Mouse (Mus musculus): ENCODE data around the gene 4930415O20Rik. TPM values are rescaled to one million over a fixed set of nuclear protein-coding genes. Genes with fewer than 3 reads are reported as not detected.
"Not testable (repeated sequence)": the region's sequence is repeated elsewhere in the genome, so short reads cannot be mapped to it uniquely, and the experiment has no call there.

The 4930415O20Rik gene
- polyA plus RNA-seq, 1 experiment from 2014 or later: not detected

- Histone ChIP-seq H3K9me3 (ENCODE audit: control insufficient read depth, low read length) (no peaks in the 10 kb centered on the region), H3K4me2 (replicated peaks) (no peak overlapping the region), H3K27me3 (ENCODE audit: control insufficient read depth, insufficient read depth, low read length) (no peaks in the 10 kb centered on the region), H3K27ac (no peak overlapping the region), H3K4me3 (replicated peaks; ENCODE audit: low read length) (no peak overlapping the region), H3K9ac (no peak overlapping the region), H3K4me1 (replicated peaks; ENCODE audit: control insufficient read depth, insufficient read depth, low read length) (no peaks in the 10 kb centered on the region), H3K36me3 (replicated peaks; ENCODE audit: control insufficient read depth, insufficient read depth) (0 out of 2 replicates have a peak, but pooled peaks cover 2% of the 10 kb centered on the region)
- no peak for ATAC-seq (ENCODE audit: low FRiP score)
- DNase-seq (ENCODE audit: low spot score): no peak
- WGBS: 82% methylated on average over 8 of the region's 8 CpGs
Measured at GRCm38 (mm10) chr15:98582996-98583395, 12.2 kb downstream of the 4930415O20Rik start.

DNA sequence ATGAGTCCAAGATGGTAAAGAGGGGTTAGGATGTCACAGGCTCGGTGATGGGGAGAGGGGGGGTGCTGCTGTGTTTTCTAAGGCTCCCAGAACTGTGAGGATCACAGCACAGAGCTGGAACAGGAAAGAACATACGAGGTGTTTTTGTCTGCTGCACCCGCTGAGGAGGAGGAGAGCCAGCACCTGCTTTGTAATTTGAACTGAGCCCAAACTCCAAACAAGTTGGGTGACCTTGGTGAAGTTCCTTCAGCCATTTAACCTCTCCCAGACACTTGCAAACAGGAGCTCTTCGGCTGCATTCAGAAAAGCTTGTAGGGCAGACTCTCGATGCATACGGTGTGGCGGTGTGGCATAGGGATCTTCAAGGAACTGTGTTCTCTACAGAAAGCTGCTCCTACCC is 14.6 kb downstream of the 4930415O20Rik start:
- Histone ChIP-seq H3K9me3 (ENCODE audit: control insufficient read depth, low read length) (no peaks in the 10 kb centered on the region), H3K27ac (no peak overlapping the region), H3K4me3 (replicated peaks; ENCODE audit: low read length) (no peak overlapping the region), H3K36me3 (replicated peaks; ENCODE audit: control insufficient read depth, insufficient read depth) (peaks cover 23% of the 10 kb centered on the region), H3K4me2 (replicated peaks) (no peak overlapping the region), H3K27me3 (ENCODE audit: control insufficient read depth, insufficient read depth, low read length) (no peaks in the 10 kb centered on the region), H3K9ac (no peak overlapping the region), H3K4me1 (replicated peaks; ENCODE audit: control insufficient read depth, insufficient read depth, low read length) (no peaks in the 10 kb centered on the region)
- DNase-seq (ENCODE audit: low spot score) (no peak), ATAC-seq (ENCODE audit: low FRiP score) (no peak)
- 41% methylated on average over 7 of the region's 7 CpGs for WGBS

GRCm38 (mm10) chr15:98586141-98586540 is 15.3 kb downstream of the 4930415O20Rik start:
- peaks cover 30% of the 10 kb centered on the region for H3K36me3 ChIP-seq (replicated peaks; ENCODE audit: control insufficient read depth, insufficient read depth)
- ATAC-seq (ENCODE audit: low FRiP score); H3K4me2 ChIP-seq (replicated peaks); DNase-seq (ENCODE audit: low spot score); H3K9ac ChIP-seq; H3K9me3 ChIP-seq (ENCODE audit: control insufficient read depth, low read length); H3K4me3 ChIP-seq (replicated peaks; ENCODE audit: low read length); H3K27ac ChIP-seq; H3K4me1 ChIP-seq (replicated peaks; ENCODE audit: control insufficient read depth, insufficient read depth, low read length); H3K27me3 ChIP-seq (ENCODE audit: control insufficient read depth, insufficient read depth, low read length): not testable (repeated sequence)
- 84% methylated on average over 9 of the region's 9 CpGs for WGBS

GRCm38 (mm10) chr15:98587751-98588150 is 16.9 kb downstream of the 4930415O20Rik start:
- 92% methylated on average over 11 of the region's 11 CpGs for WGBS
- peaks cover 46% of the 10 kb centered on the region for H3K36me3 ChIP-seq (replicated peaks; ENCODE audit: control insufficient read depth, insufficient read depth)
- no peak for ATAC-seq (ENCODE audit: low FRiP score)

DNA sequence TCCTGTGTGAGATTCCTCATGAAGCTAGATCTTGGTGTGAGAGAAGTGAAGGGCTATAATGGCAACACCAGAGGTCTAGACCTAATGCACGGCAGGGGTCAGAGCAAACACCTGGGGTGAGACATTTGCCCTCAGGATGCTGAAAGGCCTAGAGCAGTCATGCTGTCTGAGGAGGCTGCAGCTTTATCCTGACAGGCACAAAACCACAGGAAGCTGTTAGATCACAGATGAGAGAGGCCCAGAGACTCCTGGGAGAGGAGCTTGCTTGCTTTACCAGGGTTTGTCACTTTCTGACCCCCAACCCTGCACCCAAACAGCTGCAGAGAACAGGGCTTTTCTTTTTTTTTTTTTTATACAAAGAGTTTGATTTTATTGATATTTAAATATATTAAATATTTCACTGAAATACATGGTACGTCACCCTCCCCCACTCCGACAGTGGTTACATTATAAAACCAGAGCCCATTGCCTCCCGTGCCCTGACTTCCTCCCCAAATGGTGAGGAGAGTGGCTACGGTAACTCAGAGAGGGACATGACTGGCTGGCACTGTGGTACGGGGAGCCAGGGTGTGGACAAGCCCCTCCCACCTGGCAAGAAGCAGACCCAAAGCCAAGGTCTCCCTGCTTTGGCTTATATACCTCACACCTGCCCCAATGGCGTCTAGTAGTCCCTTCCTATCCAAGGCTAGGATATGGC is 19.0 kb downstream of the 4930415O20Rik start:
- WGBS: 78% methylated on average over 7 of the region's 7 CpGs
- ATAC-seq (ENCODE audit: low FRiP score) (no peak), DNase-seq (ENCODE audit: low spot score) (no peak)
- H3K27me3 ChIP-seq (ENCODE audit: control insufficient read depth, insufficient read depth, low read length): no peaks in the 10 kb centered on the region
- H3K9ac ChIP-seq: no peak overlapping the region
- no peaks in the 10 kb centered on the region for H3K9me3 ChIP-seq (ENCODE audit: control insufficient read depth, low read length)
- H3K27ac ChIP-seq: no peak overlapping the region
- H3K4me2 ChIP-seq (replicated peaks): no peak overlapping the region
- peaks cover 66% of the 10 kb centered on the region for H3K36me3 ChIP-seq (replicated peaks; ENCODE audit: control insufficient read depth, insufficient read depth)
- no peak overlapping the region for H3K4me3 ChIP-seq (replicated peaks; ENCODE audit: low read length)
- H3K4me1 ChIP-seq (replicated peaks; ENCODE audit: control insufficient read depth, insufficient read depth, low read length): no peaks in the 10 kb centered on the region

More at GRCm38 (mm10) chr15:98587751-98588150, 16.9 kb downstream of the 4930415O20Rik start:
- Histone ChIP-seq H3K4me2 (replicated peaks) (no peak overlapping the region), H3K4me3 (replicated peaks; ENCODE audit: low read length) (no peak overlapping the region), H3K27ac (no peak overlapping the region), H3K9ac (no peak overlapping the region), H3K27me3 (ENCODE audit: control insufficient read depth, insufficient read depth, low read length) (no peaks in the 10 kb centered on the region), H3K9me3 (ENCODE audit: control insufficient read depth, low read length) (no peaks in the 10 kb centered on the region), H3K4me1 (replicated peaks; ENCODE audit: control insufficient read depth, insufficient read depth, low read length) (no peaks in the 10 kb centered on the region)
- DNase-seq (ENCODE audit: low spot score): no peak

DNA sequence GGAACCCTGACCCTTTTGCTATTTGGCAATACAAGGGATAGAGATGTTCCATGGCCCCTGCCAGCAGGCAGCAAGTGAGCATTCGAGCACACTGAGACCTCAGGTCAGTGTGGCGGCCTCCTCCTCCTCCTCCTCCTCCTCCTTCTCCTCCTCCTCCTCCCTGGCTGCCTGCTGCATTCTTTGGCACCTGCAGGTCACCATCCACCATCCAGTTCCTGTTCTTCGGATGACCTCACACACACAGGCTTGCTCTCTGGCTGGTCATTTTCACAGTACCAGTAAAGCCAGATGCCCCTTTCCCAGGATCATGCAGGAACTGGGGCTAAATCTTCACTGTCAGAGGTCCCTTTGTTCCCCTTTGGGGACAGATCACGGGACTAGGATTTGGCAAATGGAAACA is 20.6 kb downstream of the 4930415O20Rik start:
- Histone ChIP-seq H3K27me3 (ENCODE audit: control insufficient read depth, insufficient read depth, low read length) (no peaks in the 10 kb centered on the region), H3K9me3 (ENCODE audit: control insufficient read depth, low read length) (no peaks in the 10 kb centered on the region), H3K27ac (no peak overlapping the region), H3K4me2 (replicated peaks) (no peak overlapping the region), H3K9ac (no peak overlapping the region), H3K4me1 (replicated peaks; ENCODE audit: control insufficient read depth, insufficient read depth, low read length) (no peaks in the 10 kb centered on the region), H3K4me3 (replicated peaks; ENCODE audit: low read length) (no peak overlapping the region), H3K36me3 (replicated peaks; ENCODE audit: control insufficient read depth, insufficient read depth) (peaks cover 83% of the 10 kb centered on the region)
- WGBS: 66% methylated on average over 3 of the region's 4 CpGs
- no peak for DNase-seq (ENCODE audit: low spot score)
- ATAC-seq (ENCODE audit: low FRiP score): no peak

- ATAC-seq (ENCODE audit: low FRiP score): no peak
- no peaks in the 10 kb centered on the region for H3K4me1 ChIP-seq (replicated peaks; ENCODE audit: control insufficient read depth, insufficient read depth, low read length)
- H3K27me3 ChIP-seq (ENCODE audit: control insufficient read depth, insufficient read depth, low read length): no peaks in the 10 kb centered on the region
- WGBS: 77% methylated on average over 19 of the region's 19 CpGs
- H3K36me3 ChIP-seq (replicated peaks; ENCODE audit: control insufficient read depth, insufficient read depth): peaks cover 98% of the 10 kb centered on the region
- no peak for DNase-seq (ENCODE audit: low spot score)
- H3K9ac ChIP-seq: no peak overlapping the region
- no peaks in the 10 kb centered on the region for H3K9me3 ChIP-seq (ENCODE audit: control insufficient read depth, low read length)
- H3K4me2 ChIP-seq (replicated peaks): no peak overlapping the region
- H3K27ac ChIP-seq: no peak overlapping the region
- no peak overlapping the region for H3K4me3 ChIP-seq (replicated peaks; ENCODE audit: low read length)
Measured at GRCm38 (mm10) chr15:98594193-98594592, 23.4 kb downstream of the 4930415O20Rik start.

DNA sequence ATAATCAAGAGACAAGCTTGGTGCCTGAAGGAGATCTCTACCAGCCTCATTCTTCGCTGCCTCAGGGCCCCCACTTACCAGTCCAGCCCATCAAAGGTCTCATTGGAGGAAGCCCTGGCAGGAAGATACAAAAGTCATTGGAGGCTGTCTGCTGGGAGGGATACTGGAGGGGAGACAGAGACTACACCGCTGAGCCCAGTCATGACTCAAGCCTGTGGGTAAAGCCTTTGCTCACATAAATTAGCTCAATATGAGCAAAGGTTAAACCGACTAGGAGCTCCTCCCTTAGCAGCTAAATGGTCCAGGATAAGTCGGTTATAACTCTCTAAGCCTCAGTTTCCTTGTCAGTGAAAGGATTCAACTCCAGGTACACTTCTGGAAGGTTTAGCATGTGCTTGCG is 24.2 kb downstream of the 4930415O20Rik start:
- Histone ChIP-seq H3K36me3 (replicated peaks; ENCODE audit: control insufficient read depth, insufficient read depth) (peaks cover 100% of the 10 kb centered on the region), H3K27ac (no peak overlapping the region), H3K4me1 (replicated peaks; ENCODE audit: control insufficient read depth, insufficient read depth, low read length) (no peaks in the 10 kb centered on the region), H3K4me2 (replicated peaks) (no peak overlapping the region), H3K9ac (no peak overlapping the region), H3K9me3 (ENCODE audit: control insufficient read depth, low read length) (no peaks in the 10 kb centered on the region), H3K4me3 (replicated peaks; ENCODE audit: low read length) (no peak overlapping the region), H3K27me3 (ENCODE audit: control insufficient read depth, insufficient read depth, low read length) (no peaks in the 10 kb centered on the region)
- 94% methylated on average over 5 of the region's 5 CpGs for WGBS
- no peak for ATAC-seq (ENCODE audit: low FRiP score)
- DNase-seq (ENCODE audit: low spot score): no peak

GRCm38 (mm10) chr15:98596609-98597008 is 25.8 kb downstream of the 4930415O20Rik start:
- Histone ChIP-seq H3K4me2 (replicated peaks) (no peak overlapping the region), H3K9ac (no peak overlapping the region), H3K4me1 (replicated peaks; ENCODE audit: control insufficient read depth, insufficient read depth, low read length) (no peaks in the 10 kb centered on the region; the same call in 1 of the 2 replicates), H3K4me3 (replicated peaks; ENCODE audit: low read length) (no peak overlapping the region), H3K27me3 (ENCODE audit: control insufficient read depth, insufficient read depth, low read length) (no peaks in the 10 kb centered on the region), H3K9me3 (ENCODE audit: control insufficient read depth, low read length) (no peaks in the 10 kb centered on the region), H3K36me3 (replicated peaks; ENCODE audit: control insufficient read depth, insufficient read depth) (peaks cover 98% of the 10 kb centered on the region), H3K27ac (no peak overlapping the region)
- WGBS: 95% methylated on average over 14 of the region's 14 CpGs
- DNase-seq (ENCODE audit: low spot score) (no peak), ATAC-seq (ENCODE audit: low FRiP score) (no peak)
